Mouse (Mus musculus): ENCODE measurements at regions not wholly inside any gene's neighbourhood (a gene's known extent, or its start where the extent isn't known, plus 50 kb on each side); places are given as distances from the start of the nearest gene placed in this dataset.

GRCm38 (mm10) chr8:86359518-86359917 is 221.0 kb downstream of the Abcc12 start:
- DNase-seq: no peak

- DNase-seq: peak; percentile 18
Observed at GRCm38 (mm10) chr8:86353816-86354215, 226.7 kb downstream of the Abcc12 start.

- DNase-seq: no peak
Observed at GRCm38 (mm10) chr8:86351545-86352190, 228.8 kb downstream of the Abcc12 start.

GRCm38 (mm10) chr8:86350128-86350527 is 230.4 kb downstream of the Abcc12 start:
- no peak for DNase-seq

GRCm38 (mm10) chr8:86342016-86342684 is 238.3 kb downstream of the Abcc12 start:
- DNase-seq: no peak

- DNase-seq: no peak
Observed at GRCm38 (mm10) chr8:86338574-86339264, 241.8 kb downstream of the Abcc12 start.

GRCm38 (mm10) chr8:86331383-86331782 is 249.1 kb downstream of the Abcc12 start:
- no peak for DNase-seq

- DNase-seq: peak; percentile 35
Observed at GRCm38 (mm10) chr8:86328626-86329025, 251.9 kb downstream of the Abcc12 start.

GRCm38 (mm10) chr8:86327982-86328381 is 252.5 kb downstream of the Abcc12 start:
- DNase-seq: no peak

GRCm38 (mm10) chr8:86325040-86325439 is 255.4 kb downstream of the Abcc12 start:
- peak; percentile 33 for DNase-seq

- DNase-seq: no peak
Observed at GRCm38 (mm10) chr8:86324542-86324941, 255.9 kb downstream of the Abcc12 start.

- no peak for DNase-seq
Observed at GRCm38 (mm10) chr8:86323823-86324222, 256.7 kb downstream of the Abcc12 start.

GRCm38 (mm10) chr8:86322494-86322893 is 258.0 kb downstream of the Abcc12 start:
- no peak for DNase-seq

- DNase-seq: no peak
Observed at GRCm38 (mm10) chr8:86320938-86321337, 259.5 kb downstream of the Abcc12 start.

- DNase-seq: no peak
Observed at GRCm38 (mm10) chr8:86318531-86318930, 262.0 kb downstream of the Abcc12 start.

- DNase-seq: peak; percentile 34
Observed at GRCm38 (mm10) chr8:86316236-86316635, 264.2 kb downstream of the Abcc12 start.

GRCm38 (mm10) chr8:86309460-86309859 is 271.0 kb downstream of the Abcc12 start:
- no peak for DNase-seq

- DNase-seq: no peak
Observed at GRCm38 (mm10) chr8:86307339-86307738, 273.1 kb downstream of the Abcc12 start.

- no peak for DNase-seq
Observed at GRCm38 (mm10) chr8:86301885-86302509, 278.5 kb downstream of the Abcc12 start.

- no peak for DNase-seq
Observed at GRCm38 (mm10) chr8:86288713-86289384, 291.6 kb downstream of the Abcc12 start.

- DNase-seq: no peak
Observed at GRCm38 (mm10) chr8:86282922-86283321, 297.6 kb downstream of the Abcc12 start.

- no peak for DNase-seq
Observed at GRCm38 (mm10) chr8:86280093-86280721, 300.3 kb downstream of the Abcc12 start.
